Mouse (Mus musculus): Measurements from ENCODE around the gene Eya2.

Eya2 gene

DNA sequence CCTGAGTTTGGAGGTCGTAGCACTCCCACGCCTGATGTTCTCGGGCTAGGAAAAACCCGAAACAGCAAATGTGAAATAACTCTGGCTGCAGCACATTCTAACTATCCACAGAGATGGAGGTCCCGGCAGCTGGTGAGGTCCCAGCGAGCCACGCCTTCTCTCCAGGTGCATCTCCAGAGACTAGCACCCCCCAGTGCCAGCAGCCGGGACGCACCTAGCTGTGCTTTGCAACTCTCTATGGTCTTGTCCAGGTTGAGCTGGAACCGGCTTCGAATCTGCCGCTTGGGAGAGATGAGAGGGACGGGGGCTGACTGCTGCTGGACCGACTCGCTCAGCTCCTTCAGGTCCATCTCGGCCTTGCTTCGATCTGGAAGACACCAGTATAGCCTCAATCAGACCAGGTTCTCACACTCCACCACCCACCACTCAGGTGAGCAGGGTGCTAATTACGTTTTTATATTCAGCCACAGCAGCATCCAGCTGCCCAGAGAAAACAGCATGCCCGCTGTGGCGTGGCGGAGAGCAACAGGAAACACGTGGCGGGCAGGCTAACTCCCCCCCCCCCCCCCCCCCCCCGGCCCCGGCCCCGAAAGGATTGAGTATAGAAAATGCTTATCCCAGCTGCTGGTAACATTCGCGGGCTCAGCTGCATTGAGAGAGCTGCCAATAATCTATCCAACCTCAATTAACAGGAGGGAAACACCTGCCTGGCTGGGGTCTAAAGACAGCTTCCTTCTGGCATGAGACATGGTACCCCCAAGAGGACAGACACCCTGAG, 220.5 kb downstream of the Eya2 start:
- DNase-seq (ENCODE audit: extremely low read depth, low read depth, low spot score) = no peak

DNA sequence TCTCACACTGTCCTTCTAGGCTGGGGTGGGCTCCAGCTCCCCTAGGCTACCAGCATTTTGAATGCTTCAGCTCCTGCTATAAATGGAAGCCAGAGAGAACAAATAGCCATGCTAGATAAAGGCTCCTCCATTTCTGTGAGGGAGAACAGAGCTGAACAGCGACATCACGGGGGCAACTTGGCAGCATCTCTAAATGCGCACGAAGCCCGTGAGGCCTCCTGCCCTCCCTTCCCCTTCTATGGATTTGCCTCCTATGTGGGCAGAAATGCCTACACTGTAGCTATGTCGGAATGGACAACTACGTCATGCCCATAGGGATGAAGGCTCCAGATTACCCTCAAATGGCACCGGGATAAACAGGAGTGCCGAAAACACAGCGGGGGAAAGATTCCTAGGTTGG, 222.6 kb downstream of the Eya2 start:
- no peak for DNase-seq (ENCODE audit: extremely low read depth, low read depth, low spot score)

DNA sequence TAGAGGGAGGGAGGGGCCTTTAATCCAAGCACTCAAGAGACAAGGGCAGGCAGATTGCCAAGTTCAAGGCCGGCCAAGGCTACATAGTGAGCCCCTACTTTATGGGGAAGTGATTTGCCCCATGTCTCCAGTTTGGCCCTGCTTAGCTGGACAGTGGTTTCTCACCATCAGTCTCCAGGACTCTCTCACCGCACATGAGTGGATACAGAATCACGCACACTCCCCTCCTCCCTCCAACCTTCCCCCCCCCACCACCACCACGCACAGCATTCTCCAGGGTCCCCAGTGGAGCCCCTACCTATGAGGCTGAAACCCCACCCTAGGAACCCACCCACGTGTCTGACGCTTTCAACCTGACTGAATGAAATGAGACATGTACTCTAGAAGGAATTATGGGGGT, 223.7 kb downstream of the Eya2 start:
- DNase-seq (ENCODE audit: extremely low read depth, low read depth, low spot score) = no peak

- no peak for DNase-seq (ENCODE audit: extremely low read depth, low read depth, low spot score)
Observed at GRCm38 (mm10) chr2:165818985-165819948, 224.4 kb downstream of the Eya2 start.

DNA sequence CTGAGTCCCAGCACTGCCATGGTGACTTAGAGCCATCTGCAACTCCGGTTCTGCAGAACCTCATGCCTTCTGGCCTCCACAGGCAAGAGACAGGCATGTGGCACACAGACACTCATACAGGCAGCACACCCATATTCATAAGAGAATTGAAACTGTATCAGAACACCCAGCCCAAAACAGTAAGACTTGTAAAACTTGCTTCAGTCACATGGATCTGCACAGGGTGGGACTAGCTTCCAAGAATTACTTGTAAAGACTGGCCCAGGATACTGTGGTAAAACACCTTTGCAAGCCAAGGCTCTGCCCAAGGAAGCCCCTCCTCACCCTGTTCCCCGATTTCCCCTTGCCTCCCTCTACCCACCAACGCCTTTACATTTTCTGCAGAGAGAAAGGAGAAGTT, 225.2 kb downstream of the Eya2 start:
- DNase-seq (ENCODE audit: extremely low read depth, low read depth, low spot score) = no peak

DNA sequence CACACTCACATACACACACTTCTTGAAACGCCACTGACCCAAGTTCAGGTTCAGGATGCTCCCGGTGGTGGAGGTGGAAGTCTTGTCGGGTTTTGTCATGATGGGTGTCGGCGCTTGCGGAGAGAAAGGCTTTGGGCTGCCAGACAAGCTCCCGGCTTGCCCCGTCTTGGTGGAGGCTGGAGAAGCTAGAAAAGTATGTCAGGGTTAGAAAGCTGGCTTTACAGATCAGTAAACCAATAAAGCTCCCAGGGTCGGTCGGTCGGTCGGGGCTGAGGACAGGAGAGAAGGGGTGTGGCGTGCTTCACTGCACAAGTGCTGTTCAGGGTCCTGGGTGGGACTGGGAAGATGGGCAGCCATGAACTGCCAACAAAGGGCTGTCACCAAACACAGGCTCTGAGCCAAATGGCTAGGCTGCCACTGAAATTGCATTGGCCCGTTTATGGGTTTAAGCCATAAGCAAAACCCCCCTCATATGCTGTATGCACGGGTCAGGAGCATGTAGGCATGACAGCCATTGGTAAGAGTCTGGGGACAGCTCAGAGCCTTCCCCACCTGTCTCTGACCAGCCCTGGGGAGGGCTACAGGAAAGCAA, 225.8 kb downstream of the Eya2 start:
- no peak for DNase-seq (ENCODE audit: extremely low read depth, low read depth, low spot score)
